Mouse (Mus musculus): ENCODE data around the gene Olfr1264.

GRCm38 (mm10) chr2:89990921-89991320 lies 34.5 kb downstream of the Olfr1264 start, which contains the start of gene Olfr1261:
- TF ChIP-seq CTCF (IDR thresholded peaks at IDR 0.05; ENCODE audit: insufficient read depth, low read length) (no peak), POLR2A (IDR thresholded peaks at IDR 0.05; ENCODE audit: borderline replicate concordance, extremely low read depth, low read depth, low read length) (no peak)
